Mouse (Mus musculus) heart, embryonic 13.5 days (tissue): ENCODE data around the gene Scube2. TPM values are rescaled to one million over a fixed set of nuclear protein-coding genes. Genes with fewer than 3 reads are reported as not detected.
A peak's percentile ranks its signal among the peaks of the same experiment; 100 is the strongest.

Source experiments
- ATAC-seq: fragments of 200-750 bp; cut with Nextera tagmentation; 2 replicates; pipeline ENCODE4 v1.8.0; 2017; ENCODE audit warnings: moderate TSS enrichment; ENCODE audit not compliant: insufficient number of reproducible peaks, low FRiP score, low TSS enrichment; ENCODE audit errors: extremely low read depth
- H3K27ac ChIP-seq: fragments of 300-500 bp; sonication (generic); replicated peaks from 2 replicates; pipeline ENCODE4 v1.5.1; 2015; ENCODE audit warnings: moderate library complexity, mild to moderate bottlenecking, inconsistent platforms
- H3K27me3 ChIP-seq: fragments of 300-500 bp; sonication (generic); replicated peaks from 2 replicates; pipeline ENCODE4 v1.6.1; 2015; ENCODE audit warnings: mild to moderate bottlenecking, inconsistent platforms
- H3K36me3 ChIP-seq: fragments of 300-500 bp; sonication (generic); 2 replicates; pipeline ENCODE4 v1.6.1; 2015; ENCODE audit warnings: mild to moderate bottlenecking, inconsistent platforms
- H3K4me1 ChIP-seq: fragments of 300-500 bp; sonication (generic); 2 replicates; pipeline ENCODE4 v1.6.1; 2015; ENCODE audit warnings: inconsistent platforms
- H3K4me2 ChIP-seq: fragments of 300-500 bp; sonication (generic); 2 replicates; pipeline ENCODE4 v1.6.1; 2015; ENCODE audit warnings: inconsistent platforms, mild to moderate bottlenecking, moderate library complexity
- H3K4me3 ChIP-seq: fragments of 300-500 bp; sonication (generic); 2 replicates; pipeline ENCODE4 v1.5.1; 2015; ENCODE audit warnings: moderate library complexity, mild to moderate bottlenecking, inconsistent platforms
- H3K9ac ChIP-seq: fragments of 300-500 bp; sonication (generic); 2 replicates; pipeline ENCODE4 v1.6.1; 2015; ENCODE audit warnings: inconsistent platforms, mild to moderate bottlenecking, moderate library complexity
- H3K9me3 ChIP-seq: fragments of 300-500 bp; sonication (generic); 2 replicates; pipeline ENCODE4 v1.6.1; 2016; ENCODE audit warnings: inconsistent platforms
- WGBS: fragments of 180-500 bp; shearing (Covaris S2); methylation state at CpG from one replicate; pipeline ENCODE4 v1.1.7; 2015; ENCODE audit warnings: mixed read lengths; 5-methylcytosine and 5-hydroxymethylcytosine counted together
- polyA plus RNA-seq: library from polyadenylated mRNA; unstranded; fragments of >200 nt; fragmentation: Nextera tagmentation; extraction: Ambion mirVana; gene quantifications from 2 replicates; pipeline ENCODE4 v1.2.1, GENCODE M21; 2015

The Scube2 gene
- polyA plus RNA-seq = 7.6 and 8.6 TPM in 2 replicates

DNA sequence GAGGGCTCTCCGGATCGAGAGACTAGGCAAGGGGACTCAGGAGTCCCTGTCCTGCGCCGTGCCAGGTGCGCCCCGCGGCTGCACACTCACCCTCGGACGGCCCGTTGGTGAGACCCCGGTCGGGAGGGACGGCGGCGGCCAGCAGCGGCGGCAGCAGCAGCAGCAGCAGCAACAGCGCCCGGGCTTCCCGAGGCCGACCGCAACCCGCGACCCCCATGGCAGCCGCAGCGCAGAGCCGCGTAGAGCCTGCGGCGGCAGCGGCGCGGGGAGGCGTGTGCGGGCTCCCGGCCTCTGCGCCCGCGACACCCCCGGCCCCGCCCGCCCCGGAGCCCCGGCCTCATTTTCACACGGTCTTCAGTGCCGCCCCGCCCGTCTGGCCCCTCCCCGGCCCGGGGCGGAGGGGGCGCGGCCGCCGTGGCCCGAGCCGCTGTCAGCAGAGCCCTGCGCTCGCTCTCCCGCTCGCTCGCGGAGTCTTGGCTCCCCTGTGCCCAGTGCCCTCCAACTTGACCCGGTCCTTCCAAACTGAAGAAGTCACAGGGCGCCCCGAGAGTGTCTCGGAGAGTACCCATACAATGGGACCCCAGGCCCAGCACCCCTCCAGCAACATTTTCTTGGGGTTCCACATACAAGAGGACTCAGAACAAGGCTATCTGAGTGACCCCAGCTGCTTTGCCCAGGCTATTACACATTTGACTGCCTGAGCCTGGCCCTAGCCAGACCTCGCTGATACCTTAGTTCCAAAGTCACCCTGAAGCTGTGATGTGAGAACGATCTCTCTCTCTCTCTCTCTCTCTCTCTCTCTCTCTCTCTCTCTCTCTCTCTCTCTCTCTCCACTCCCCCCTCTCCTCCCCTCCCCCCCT is at the start of gene Scube2:
Scube2 (minus strand) TSS at position 310 of the 860 bp plus-strand sequence.
- Histone ChIP-seq H3K4me3 (peak within 1 kb of the TSS; percentile 69), H3K9ac (peak within 1 kb of the TSS; percentile 87), H3K36me3 (no peaks in the 10 kb centered on the region), H3K4me1 (peaks cover 31% of the 10 kb centered on the region), H3K27ac (no peak within 1 kb of the TSS), H3K4me2 (peak within 1 kb of the TSS; percentile 85), H3K27me3 (peaks cover 43% of the 10 kb centered on the region), H3K9me3 (no peaks in the 10 kb centered on the region)
- peak; percentile 35; the same call in 1 of the 2 replicates for ATAC-seq
- 1% methylated on average over 56 of the region's 69 CpGs for WGBS

DNA sequence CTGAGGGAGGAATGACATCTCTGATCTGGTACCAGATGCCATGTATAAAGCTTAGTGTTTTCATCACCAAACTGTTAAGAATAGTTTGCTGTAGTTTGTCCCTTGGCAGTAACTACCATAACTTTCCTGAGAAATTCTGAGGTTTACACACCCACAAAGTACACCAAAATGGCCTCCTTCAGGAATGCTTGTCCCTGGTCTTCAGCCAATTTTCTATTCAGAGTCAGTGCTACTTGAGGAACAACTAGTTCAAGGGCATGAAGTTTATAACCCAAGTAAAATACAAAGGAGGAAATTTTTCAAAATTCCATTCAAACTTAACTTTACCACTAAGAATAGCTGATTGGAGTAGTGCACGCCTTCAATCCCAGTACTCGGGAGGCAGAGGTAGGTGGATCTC is 40.7 kb upstream of the Scube2 start:
- no peak for ATAC-seq
- no peak overlapping the region for H3K27ac ChIP-seq
- no peak overlapping the region for H3K4me2 ChIP-seq
- H3K4me3 ChIP-seq = no peak overlapping the region
- no peak overlapping the region for H3K9ac ChIP-seq
- peaks cover 98% of the 10 kb centered on the region for H3K36me3 ChIP-seq
- WGBS = 93% methylated on average over 2 of the region's 2 CpGs
- no peaks in the 10 kb centered on the region for H3K27me3 ChIP-seq
- 0 out of 2 replicates have a peak, but pooled peaks cover 4% of the 10 kb centered on the region for H3K9me3 ChIP-seq
- no peaks in the 10 kb centered on the region for H3K4me1 ChIP-seq

DNA sequence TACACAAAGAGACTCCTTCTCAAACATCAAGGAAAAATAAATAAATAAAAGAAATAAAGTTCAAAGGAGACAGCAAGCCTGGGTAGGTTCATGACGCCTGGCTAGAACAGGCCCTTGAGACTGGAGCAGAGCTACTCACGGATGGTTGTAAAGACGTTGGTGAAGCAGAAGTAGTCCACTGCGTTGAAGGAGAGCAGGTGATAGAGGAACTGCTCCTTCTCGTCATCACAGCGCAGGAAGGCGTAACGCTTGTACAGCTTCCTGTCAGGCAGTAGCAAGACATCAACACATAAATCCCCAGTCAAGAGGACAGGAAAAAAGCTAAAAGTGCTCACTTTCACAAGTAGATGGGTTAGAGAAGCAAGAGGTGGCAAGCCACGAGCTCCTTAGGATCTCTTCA is 35.4 kb upstream of the Scube2 start:
- 86% methylated on average over 9 of the region's 9 CpGs for WGBS
- H3K27me3 ChIP-seq = no peaks in the 10 kb centered on the region
- H3K4me3 ChIP-seq = no peak overlapping the region
- peaks cover 4% of the 10 kb centered on the region; the same call in 1 of the 2 replicates for H3K4me1 ChIP-seq
- no peak overlapping the region for H3K9ac ChIP-seq
- no peak for ATAC-seq
- H3K4me2 ChIP-seq = no peak overlapping the region
- H3K9me3 ChIP-seq = no peaks in the 10 kb centered on the region
- H3K36me3 ChIP-seq = peaks cover 100% of the 10 kb centered on the region
- no peak overlapping the region for H3K27ac ChIP-seq

DNA sequence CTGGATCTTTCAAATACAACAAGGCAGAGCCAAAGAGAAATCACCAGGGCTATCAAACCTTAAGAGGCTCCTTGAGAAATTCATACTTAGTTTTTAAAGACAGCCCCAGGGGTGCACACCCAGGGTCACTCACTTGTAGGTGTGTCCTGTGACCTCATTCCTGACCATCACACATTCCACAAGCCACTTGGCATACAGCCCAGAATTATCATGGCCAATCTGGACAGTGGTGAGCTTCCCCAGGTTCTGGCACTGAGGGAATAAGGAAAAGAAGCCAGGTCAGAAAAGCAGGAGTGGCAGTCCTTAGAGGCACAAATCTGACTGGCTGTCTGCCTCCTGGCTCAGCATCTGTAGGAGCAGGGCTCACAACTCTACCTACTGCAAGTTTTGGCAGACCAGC is 33.4 kb upstream of the Scube2 start:
- no peak overlapping the region for H3K9ac ChIP-seq
- peaks cover 100% of the 10 kb centered on the region for H3K36me3 ChIP-seq
- H3K4me1 ChIP-seq = peaks cover 4% of the 10 kb centered on the region; the same call in 1 of the 2 replicates
- H3K4me3 ChIP-seq = no peak overlapping the region
- H3K27me3 ChIP-seq = no peaks in the 10 kb centered on the region
- no peak overlapping the region for H3K27ac ChIP-seq
- ATAC-seq = no peak
- no peaks in the 10 kb centered on the region for H3K9me3 ChIP-seq
- H3K4me2 ChIP-seq = no peak overlapping the region

DNA sequence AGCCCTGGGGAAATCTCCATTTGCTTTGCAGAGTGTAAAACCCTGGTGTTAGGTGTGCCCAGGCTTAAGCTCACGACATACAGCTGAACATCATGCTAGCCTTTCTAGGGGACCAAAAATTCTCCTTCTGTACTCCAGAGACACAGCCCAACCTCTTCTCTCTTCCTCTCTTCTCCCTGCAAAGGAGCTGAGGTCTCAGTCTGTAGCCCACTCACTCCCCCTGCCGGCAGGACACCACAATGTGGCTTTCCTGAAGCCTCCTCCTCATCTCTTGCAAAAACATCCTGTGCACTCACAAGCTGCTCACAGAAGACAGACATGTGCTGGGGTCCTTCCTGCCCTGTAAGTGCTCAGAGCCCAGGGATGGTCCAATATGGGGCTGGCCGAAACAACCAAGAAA is 27.1 kb upstream of the Scube2 start:
- no peak for ATAC-seq
- peaks cover 93% of the 10 kb centered on the region for H3K36me3 ChIP-seq
- WGBS = 35% methylated on average over 3 of the region's 3 CpGs

DNA sequence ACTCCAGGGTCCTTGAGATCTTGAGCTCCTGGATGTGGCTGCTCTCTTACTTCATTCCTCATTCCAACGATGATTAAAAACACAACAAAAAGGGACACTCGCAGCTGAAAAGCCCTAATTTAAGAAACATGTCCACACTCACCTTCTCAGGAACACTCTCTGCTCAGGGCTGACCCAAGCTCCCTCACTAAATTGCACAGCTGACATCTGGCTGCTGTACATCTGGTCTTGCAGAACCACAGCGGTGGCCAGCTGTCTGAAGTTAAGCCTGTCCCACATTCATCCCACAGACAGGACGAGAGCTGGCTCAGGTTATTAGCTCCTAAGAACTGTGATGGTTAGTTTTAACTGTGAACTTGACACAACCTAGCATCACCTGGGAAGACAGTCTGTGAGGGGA is 26.3 kb upstream of the Scube2 start:
- Histone ChIP-seq H3K4me2 (no peak overlapping the region), H3K36me3 (peaks cover 93% of the 10 kb centered on the region), H3K4me3 (no peak overlapping the region), H3K9me3 (0 out of 2 replicates have a peak, but pooled peaks cover 2% of the 10 kb centered on the region), H3K4me1 (no peaks in the 10 kb centered on the region), H3K27ac (no peak overlapping the region), H3K27me3 (no peaks in the 10 kb centered on the region), H3K9ac (no peak overlapping the region)
- ATAC-seq = no peak
- WGBS = 88% methylated on average over 4 of the region's 4 CpGs

More for the DNA sequence above, 27.1 kb upstream of the Scube2 start:
- Histone ChIP-seq H3K4me1 (no peaks in the 10 kb centered on the region), H3K4me3 (no peak overlapping the region), H3K9ac (no peak overlapping the region), H3K27me3 (no peaks in the 10 kb centered on the region), H3K27ac (no peak overlapping the region), H3K4me2 (no peak overlapping the region), H3K9me3 (no peaks in the 10 kb centered on the region)

DNA sequence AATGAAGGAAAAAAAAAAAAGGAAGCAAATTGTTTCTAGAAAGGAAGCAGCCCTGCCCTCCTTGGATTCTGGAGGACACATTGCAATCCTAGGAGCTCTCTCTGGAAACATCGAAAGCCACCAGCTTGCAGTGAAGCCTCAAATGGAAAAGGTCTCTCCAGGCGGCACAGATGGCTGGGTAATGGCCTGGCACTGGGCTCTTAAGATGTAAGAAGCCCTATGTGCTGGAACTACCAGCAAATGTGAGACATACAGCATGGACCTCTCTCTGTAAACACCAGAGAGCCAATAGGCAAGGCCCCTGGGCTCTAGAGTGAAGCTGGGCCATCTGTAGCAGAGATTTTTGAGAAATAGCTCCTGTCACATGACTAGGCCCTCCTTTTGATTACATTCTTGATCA is 24.8 kb upstream of the Scube2 start:
- Histone ChIP-seq H3K9me3 (0 out of 2 replicates have a peak, but pooled peaks cover 4% of the 10 kb centered on the region), H3K4me2 (no peak overlapping the region), H3K4me3 (no peak overlapping the region), H3K36me3 (peaks cover 84% of the 10 kb centered on the region), H3K9ac (no peak overlapping the region), H3K27ac (no peak overlapping the region), H3K27me3 (no peaks in the 10 kb centered on the region), H3K4me1 (no peaks in the 10 kb centered on the region)
- WGBS = 84% methylated on average over 2 of the region's 2 CpGs
- no peak for ATAC-seq

DNA sequence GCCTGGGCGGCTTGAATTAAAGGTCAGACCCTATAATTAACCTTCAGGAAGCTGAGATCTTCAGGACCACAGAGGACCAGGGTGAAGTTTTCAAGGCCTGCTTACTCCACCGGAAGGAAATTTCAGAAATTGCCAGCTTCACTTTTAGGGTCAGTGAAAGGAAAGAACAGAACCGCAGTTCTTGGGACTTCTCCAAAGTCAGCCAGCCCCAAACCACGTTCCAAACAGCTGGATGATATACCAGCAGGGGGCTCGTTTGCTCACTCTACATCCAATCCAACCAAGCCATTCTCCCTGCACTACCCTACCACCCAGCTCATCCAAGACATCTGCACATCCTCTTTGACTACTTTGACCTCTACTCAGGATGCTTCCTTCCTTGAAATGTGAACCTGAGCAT is 23.8 kb upstream of the Scube2 start:
- Histone ChIP-seq H3K4me1 (no peaks in the 10 kb centered on the region), H3K36me3 (peaks cover 74% of the 10 kb centered on the region), H3K9me3 (0 out of 2 replicates have a peak, but pooled peaks cover 4% of the 10 kb centered on the region), H3K9ac (no peak overlapping the region), H3K27ac (no peak overlapping the region), H3K27me3 (no peaks in the 10 kb centered on the region), H3K4me3 (no peak overlapping the region), H3K4me2 (no peak overlapping the region)
- WGBS = 77% methylated on average over 5 of the region's 5 CpGs
- no peak for ATAC-seq

DNA sequence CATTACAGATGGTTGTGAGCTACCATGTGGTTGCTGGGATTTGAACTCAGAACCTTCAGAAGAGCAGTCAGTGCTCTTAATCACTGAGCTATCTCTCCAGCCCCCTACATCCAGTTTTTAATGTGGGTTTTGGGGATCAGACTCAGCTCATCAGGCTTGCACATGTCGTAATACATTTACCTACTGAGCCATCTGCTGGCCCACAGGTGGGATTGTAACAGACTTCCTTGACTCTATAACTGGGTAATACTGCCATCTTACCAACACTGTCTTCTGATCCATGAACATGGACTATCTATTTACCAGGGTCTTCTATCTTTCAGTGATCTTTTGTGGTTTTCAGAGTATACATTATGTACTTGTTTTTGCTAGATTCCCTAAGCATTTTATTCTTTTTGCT is 20.8 kb upstream of the Scube2 start:
- WGBS = 91% methylated on average over 1 of the region's 1 CpGs
- Histone ChIP-seq H3K4me1 (peaks cover 11% of the 10 kb centered on the region), H3K9me3 (0 out of 2 replicates have a peak, but pooled peaks cover 4% of the 10 kb centered on the region), H3K27ac (no peak overlapping the region), H3K36me3 (peaks cover 48% of the 10 kb centered on the region), H3K4me2 (no peak overlapping the region), H3K4me3 (no peak overlapping the region), H3K9ac (no peak overlapping the region), H3K27me3 (no peaks in the 10 kb centered on the region)
- ATAC-seq = no peak

DNA sequence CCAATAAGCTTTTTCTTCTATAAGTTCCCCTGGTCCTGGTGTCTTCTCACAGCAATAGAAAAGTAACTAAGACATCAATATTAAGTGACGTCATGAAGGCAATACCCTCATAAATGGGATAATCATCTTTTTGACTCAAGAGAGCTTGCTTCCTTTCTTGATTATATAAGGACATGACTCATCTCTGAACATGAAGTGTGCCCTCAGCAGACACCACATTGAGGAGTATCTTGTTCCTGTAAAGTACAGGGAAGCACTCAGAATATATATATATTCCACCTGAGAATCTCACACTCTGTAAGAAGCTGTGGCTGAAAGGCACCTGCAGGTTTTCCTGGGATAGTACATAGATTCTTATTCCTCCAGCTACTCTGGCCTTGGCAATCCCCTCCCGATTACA is 17.1 kb upstream of the Scube2 start:
- WGBS = 81% methylated on average over 2 of the region's 2 CpGs
- ATAC-seq = no peak
- peaks cover 20% of the 10 kb centered on the region for H3K4me1 ChIP-seq

DNA sequence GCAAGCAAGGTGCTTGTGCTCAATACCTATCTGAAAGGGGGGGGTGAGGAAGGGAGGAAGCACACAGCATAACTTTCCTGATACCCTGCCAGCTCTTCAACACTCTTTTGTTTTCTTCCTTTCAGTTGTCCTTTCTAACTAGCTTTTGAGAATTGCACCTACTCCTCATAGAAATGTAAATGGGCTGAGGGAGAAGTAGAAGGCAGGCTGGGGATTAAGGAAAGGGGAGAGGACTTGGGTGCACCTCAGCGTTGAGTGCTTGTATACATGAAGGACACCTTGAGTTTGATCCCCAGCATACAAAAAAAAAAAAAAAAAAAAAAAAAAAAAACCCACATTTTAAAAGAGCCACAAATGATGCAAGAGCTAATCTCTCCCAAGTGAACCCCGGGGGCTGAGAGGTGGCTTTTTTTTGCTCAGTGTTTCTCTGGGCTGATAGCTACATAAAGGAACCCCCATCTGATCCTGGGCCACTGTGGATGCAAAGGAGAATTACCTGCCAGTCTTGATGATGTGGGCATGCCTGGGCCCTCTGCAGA is 16.2 kb upstream of the Scube2 start:
- Histone ChIP-seq H3K36me3 (peaks cover 5% of the 10 kb centered on the region), H3K4me2 (no peak overlapping the region), H3K27me3 (no peaks in the 10 kb centered on the region), H3K9me3 (0 out of 2 replicates have a peak, but pooled peaks cover under 1% of the 10 kb centered on the region), H3K4me1 (peaks cover 20% of the 10 kb centered on the region), H3K27ac (no peak overlapping the region), H3K9ac (no peak overlapping the region), H3K4me3 (no peak overlapping the region)
- 56% methylated on average over 2 of the region's 2 CpGs for WGBS
- ATAC-seq = no peak

More for the DNA sequence above, 17.1 kb upstream of the Scube2 start:
- peaks cover 14% of the 10 kb centered on the region for H3K36me3 ChIP-seq
- H3K9me3 ChIP-seq = 0 out of 2 replicates have a peak, but pooled peaks cover 4% of the 10 kb centered on the region
- H3K27me3 ChIP-seq = no peaks in the 10 kb centered on the region
- no peak overlapping the region for H3K27ac ChIP-seq
- no peak overlapping the region for H3K9ac ChIP-seq
- no peak overlapping the region for H3K4me3 ChIP-seq
- no peak overlapping the region for H3K4me2 ChIP-seq
